Mouse (Mus musculus): ENCODE measurements around the gene A030003K21Rik.
"Not testable (repeated sequence)": the region's sequence is repeated elsewhere in the genome, so short reads cannot be mapped to it uniquely, and the experiment has no call there.

Gene A030003K21Rik

GRCm38 (mm10) chr1:82943295-82943694, at the start of gene A030003K21Rik:
TSS of gene A030003K21Rik (minus strand) at chr1:82943388.
- in situ Hi-C loops (cut with MboI, MseI): loop anchor here (10.0 kb wide), 1 partner anchor 918 kb away; no protein-coding TSS in a partner anchor

- in situ Hi-C loops (cut with MboI, MseI): no loop called here
These were observed 48.9 kb upstream of the A030003K21Rik start for GRCm38 (mm10) chr1:82992093-82992492.

GRCm38 (mm10) chr1:82991596-82991995, 48.4 kb upstream of the A030003K21Rik start:
- in situ Hi-C loops (cut with MboI, MseI): no loop called here

DNA sequence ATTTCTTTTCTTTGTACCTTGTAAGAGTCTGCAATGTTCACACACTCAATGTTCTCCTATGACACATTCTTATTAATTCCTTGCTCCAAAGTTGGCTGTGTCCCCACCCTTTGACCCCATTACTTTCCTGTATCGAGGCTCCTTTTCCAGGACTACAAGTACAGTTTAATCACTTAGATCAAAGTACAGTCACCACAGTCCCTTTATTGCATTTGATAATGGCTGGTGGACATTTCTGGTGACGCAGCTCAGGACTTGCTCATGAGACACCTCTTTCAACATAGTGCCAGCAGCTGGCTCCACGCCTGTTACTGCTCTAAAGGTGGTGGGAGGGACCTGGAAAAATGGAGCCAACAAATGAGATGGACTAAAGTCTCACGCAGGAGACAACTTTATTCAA, 47.9 kb upstream of the A030003K21Rik start:
- in situ Hi-C loops (cut with MboI, MseI): no loop called here

DNA sequence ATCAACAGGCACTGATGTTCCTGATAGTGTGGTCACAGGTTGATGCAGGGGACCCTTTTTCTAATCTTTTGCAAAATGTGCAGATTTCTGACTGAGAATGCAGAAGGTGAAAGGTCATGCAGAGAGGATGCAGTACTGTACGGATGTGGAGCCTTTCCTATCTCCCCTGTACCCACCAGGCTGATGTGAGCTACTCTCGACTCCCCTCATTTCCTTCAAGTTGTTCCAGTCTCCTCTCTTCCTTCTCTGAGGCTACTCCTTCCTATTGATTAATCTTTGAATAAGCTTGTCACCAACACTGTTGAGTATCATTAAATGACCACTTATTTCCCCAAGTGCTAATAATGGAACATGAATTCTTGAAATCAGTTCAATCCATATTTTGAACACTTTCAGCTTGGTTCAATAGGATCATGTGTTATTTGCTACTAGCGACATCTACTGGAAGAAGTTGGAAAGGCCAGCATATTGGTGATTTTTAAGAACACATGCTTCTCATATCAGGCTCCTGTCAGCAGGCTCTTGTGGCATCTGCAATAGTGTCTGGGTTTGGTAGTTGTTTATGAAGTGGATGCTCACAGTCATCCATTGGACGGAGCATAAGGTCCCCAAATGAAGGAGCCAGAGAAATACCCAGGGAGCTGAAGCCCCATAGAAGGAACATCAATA, 44.5 kb upstream of the A030003K21Rik start:
- in situ Hi-C loops (cut with MboI, MseI): loop anchor here (5.0 kb wide), 1 partner anchor 200 kb away; no protein-coding TSS in a partner anchor

DNA sequence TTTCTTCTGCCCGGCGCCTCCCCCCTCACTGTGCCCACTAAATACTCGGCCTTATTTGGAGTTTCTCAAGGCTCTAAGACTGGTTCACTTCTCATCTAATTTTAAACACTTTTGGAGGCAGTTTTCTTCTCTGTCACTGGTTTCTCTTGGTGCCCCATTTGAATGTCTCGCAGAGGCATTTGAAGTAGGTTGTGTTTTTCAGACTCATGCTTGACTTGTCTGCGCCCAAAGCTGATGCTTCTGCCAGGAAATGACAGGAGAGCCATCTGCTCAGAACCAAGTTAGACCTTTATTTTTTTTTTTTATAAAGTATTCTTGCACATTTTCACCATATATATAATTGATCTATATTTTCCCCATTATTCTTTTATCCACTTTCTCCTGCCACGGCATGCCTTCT, 43.5 kb upstream of the A030003K21Rik start:
- in situ Hi-C loops (cut with MboI, MseI): loop anchor here (5.0 kb wide), 1 partner anchor 199 kb away; no protein-coding TSS in a partner anchor

DNA sequence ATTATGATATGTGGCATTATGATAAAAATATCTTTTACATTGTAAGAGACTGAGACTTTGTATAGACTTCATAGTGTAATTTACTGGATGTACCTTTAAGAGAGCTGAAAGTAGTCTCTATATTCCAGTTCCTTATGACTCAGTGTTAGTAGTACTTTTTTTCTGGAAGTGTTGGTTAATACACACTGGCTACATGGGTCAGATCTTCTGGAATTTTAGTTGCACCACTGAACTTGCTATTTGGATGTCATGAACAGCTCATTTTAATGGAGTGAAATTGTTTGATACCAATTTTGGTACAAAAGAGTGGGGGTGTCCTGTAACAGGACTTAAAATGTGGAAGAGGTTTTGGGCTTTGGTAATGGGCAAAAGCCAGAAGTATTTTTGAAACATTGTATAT, 34.7 kb upstream of the A030003K21Rik start:
- in situ Hi-C loops (cut with MboI, MseI): no loop called here

GRCm38 (mm10) chr1:82975750-82976149, 32.6 kb upstream of the A030003K21Rik start:
- in situ Hi-C loops (cut with MboI, MseI): no loop called here

- in situ Hi-C loops (cut with MboI, MseI): no loop called here
These were observed 31.2 kb upstream of the A030003K21Rik start for GRCm38 (mm10) chr1:82974342-82974741.

DNA sequence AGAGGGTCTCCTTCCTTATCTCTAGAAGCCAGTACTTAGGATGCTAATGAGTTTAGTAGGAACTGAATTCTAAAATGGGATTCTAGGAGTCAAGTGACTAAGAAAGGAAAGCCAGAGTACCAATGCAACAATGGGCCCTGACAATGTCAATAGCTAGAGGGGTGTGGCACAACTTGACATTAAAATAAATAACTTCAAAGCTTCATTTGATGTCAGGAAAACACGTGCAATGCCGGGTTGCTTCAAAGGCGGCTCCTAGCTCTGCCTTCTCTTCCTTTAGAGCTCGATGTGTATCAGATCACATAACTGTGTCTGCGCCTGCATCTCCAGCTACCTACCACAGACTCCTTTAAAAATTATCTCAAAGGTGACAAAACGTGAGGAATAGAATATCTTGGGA, 30.7 kb upstream of the A030003K21Rik start:
- in situ Hi-C loops (cut with MboI, MseI): no loop called here

DNA sequence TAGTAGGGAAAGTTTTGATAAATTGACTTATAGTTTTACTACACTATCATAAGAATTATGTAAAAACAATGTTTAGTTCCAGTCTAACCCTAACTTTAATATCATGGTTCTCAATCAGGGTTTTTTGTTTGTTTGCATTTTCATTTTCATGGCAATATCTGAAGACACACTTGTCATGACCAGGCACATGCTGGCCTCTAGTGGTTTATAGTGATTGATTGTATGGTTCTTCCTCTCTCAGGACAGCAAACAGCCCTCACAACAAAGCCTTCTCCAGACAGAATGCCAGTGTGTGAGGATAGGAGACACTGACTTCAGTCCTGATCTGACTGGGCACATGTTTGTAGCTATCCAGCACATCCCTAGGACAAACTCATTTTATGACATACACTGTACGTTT, 30.1 kb upstream of the A030003K21Rik start:
- in situ Hi-C loops (cut with MboI, MseI): no loop called here

DNA sequence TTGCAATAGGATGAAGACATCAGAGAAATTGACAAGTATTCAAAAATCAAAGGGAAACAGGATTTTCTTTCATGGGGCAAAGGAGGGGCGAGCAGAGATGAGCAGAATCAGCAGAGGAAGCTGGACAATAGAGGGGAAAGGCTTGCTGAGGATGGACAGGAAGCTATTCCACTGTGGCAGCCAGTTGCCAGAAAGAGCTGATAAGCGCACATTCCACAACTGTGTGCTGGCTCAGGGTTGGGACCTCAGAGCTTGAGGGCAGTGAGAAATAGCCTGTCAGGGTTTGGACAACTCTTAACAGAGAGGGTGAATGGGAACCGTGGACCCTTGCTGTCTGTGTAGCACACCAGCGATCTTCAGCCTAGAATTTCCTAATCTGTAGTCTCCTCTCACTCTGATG, 28.9 kb upstream of the A030003K21Rik start:
- in situ Hi-C loops (cut with MboI, MseI): no loop called here

DNA sequence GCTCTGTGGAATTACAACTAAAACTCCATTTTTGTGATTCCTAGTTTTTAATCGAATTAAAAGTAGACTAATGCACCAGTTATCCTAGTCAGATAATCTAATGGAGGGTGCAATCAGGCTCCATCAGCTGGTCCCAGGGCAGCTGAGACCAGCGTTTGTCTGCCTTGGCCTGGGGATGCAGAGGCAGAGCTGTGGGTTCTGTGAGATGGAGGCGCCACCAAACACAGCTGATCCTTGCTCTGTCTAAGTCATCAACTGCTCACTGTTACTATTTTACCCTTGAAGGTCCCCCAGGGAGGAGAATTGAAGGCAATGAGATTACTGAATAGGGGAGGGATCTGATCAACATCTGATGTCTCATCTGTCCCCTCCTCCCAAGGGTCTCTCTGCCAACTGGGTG, 23.2 kb upstream of the A030003K21Rik start:
- in situ Hi-C loops (cut with MboI, MseI): no loop called here

- in situ Hi-C loops (cut with MboI, MseI): no loop called here
These were observed 16.7 kb upstream of the A030003K21Rik start, which contains the start of gene Gm47955 for GRCm38 (mm10) chr1:82959870-82960385. TSS of gene Gm47955 (plus strand) at chr1:82960286.

GRCm38 (mm10) chr1:82955913-82956312, 12.7 kb upstream of the A030003K21Rik start, which contains the start of gene Gm7544:
TSS of gene Gm7544 (minus strand) at chr1:82956013.
- in situ Hi-C loops (cut with MboI, MseI): not testable (repeated sequence)

GRCm38 (mm10) chr1:82948601-82949000, 5.4 kb upstream of the A030003K21Rik start:
- in situ Hi-C loops (cut with MboI, MseI): loop anchor here (10.0 kb wide), 1 partner anchor 924 kb away; no protein-coding TSS in a partner anchor

- in situ Hi-C loops (cut with MboI, MseI): loop anchor here (10.0 kb wide), 1 partner anchor 921 kb away; no protein-coding TSS in a partner anchor
These were observed 2.8 kb upstream of the A030003K21Rik start for GRCm38 (mm10) chr1:82946029-82946428.

- in situ Hi-C loops (cut with MboI, MseI): loop anchor here (10.0 kb wide), 1 partner anchor 918 kb away; no protein-coding TSS in a partner anchor
These were observed 683 bp downstream of the A030003K21Rik start for GRCm38 (mm10) chr1:82942505-82942904.

DNA sequence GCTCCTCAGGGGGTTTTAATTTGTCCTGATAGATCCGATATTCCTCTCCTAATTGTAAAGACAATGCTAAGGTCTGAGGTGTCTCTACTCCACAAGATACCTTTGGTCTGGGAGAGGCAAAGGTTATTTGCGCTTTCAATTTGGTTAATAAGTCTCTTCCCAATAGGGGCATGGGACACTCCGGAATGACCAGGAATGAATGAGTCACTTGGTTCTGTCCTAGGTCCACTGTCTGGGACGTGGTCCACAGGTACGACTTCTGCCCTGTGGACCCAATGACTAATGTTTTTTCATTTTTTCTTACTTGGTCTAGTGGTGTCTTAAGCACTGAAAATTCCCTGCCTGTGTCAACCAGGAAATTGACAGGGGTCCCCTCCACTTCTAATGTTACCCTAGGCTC, 4.5 kb downstream of the A030003K21Rik start:
- in situ Hi-C loops (cut with MboI, MseI): no loop called here

GRCm38 (mm10) chr1:82931326-82931725, 11.9 kb downstream of the A030003K21Rik start, which contains the start of gene Gm6217:
TSS of gene Gm6217 (minus strand) at chr1:82931399.
- in situ Hi-C loops (cut with MboI, MseI): not testable (repeated sequence)

- in situ Hi-C loops (cut with MboI, MseI): not testable (repeated sequence)
These were observed 12.6 kb downstream of the A030003K21Rik start for GRCm38 (mm10) chr1:82930558-82930957.

GRCm38 (mm10) chr1:82924650-82925049, 18.5 kb downstream of the A030003K21Rik start, which contains the start of gene A030014E15Rik:
TSS of gene A030014E15Rik (plus strand) at chr1:82924917.
- in situ Hi-C loops (cut with MboI, MseI): no loop called here

DNA sequence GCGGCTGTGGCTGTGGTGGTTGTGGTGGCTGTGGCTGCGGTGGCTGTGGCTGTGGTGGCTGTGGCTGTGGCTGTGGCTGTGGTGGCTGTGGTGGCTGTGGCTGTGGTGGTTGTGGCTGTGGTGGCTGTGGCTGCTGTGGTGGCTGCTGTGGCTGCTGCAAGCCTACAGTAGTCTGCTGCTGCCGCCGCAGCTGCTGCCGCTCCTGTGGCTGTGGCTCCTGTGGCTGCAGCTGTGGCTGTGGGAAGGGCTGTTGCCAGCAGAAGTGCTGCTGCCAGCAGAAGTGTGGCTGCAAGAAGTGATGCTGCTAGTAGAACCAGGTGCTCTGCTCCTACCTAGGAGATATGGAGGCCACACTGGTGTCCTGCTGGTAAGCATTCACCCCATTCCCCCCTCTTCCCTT, 29.8 kb downstream of the A030003K21Rik start:
- in situ Hi-C loops (cut with MboI, MseI): not testable (repeated sequence)
